Mouse (Mus musculus) C2C12 (cell line): Measurements from ENCODE around the gene Trpm8. TPM values are rescaled to one million over a fixed set of nuclear protein-coding genes. Genes with fewer than 3 reads are reported as not detected.
A peak's percentile ranks its signal among the peaks of the same experiment; 100 is the strongest.

Source experiments
- H3K27me3 ChIP-seq: one replicate; pipeline ENCODE4 v1.6.1; 2011; ENCODE audit not compliant: control insufficient read depth, insufficient read depth, insufficient read length
- H3K36me3 ChIP-seq: one replicate; pipeline ENCODE4 v1.6.1; 2011; ENCODE audit not compliant: control insufficient read depth, insufficient read depth
- H3K4me3 ChIP-seq: one replicate; pipeline ENCODE4 v1.5.1; 2011; ENCODE audit warnings: mild to moderate bottlenecking, control low read depth; ENCODE audit not compliant: poor library complexity, insufficient read depth, severe bottlenecking
- H3K79me2 ChIP-seq: one replicate; pipeline ENCODE4 v1.6.1; 2011; ENCODE audit not compliant: control insufficient read depth, insufficient read depth
- H3K79me3 ChIP-seq: one replicate; pipeline ENCODE4 v1.6.1; 2011; ENCODE audit warnings: low read depth, control low read depth
- H3ac ChIP-seq: one replicate; pipeline ENCODE3; 2011; ENCODE audit warnings: low read depth; ENCODE audit not compliant: control insufficient read depth, insufficient read length
- CEBPB ChIP-seq: IDR thresholded peaks from one replicate; pipeline ENCODE4 v1.6.1; 2011; ENCODE audit warnings: low read depth, mild to moderate bottlenecking, control low read depth, moderate library complexity
- CTCF ChIP-seq: IDR thresholded peaks from one replicate; pipeline ENCODE4 v1.5.1; 2011; ENCODE audit not compliant: control insufficient read depth, insufficient read depth, insufficient read length
- FOSL1 ChIP-seq: IDR thresholded peaks from one replicate; pipeline ENCODE4 v1.8.0; 2011; ENCODE audit warnings: mild to moderate bottlenecking, low read length; ENCODE audit not compliant: poor library complexity, insufficient read depth, severe bottlenecking
- MAX ChIP-seq: IDR thresholded peaks from one replicate; pipeline ENCODE4 v1.6.1; 2011; ENCODE audit warnings: mild to moderate bottlenecking, control low read depth
- MYOD1 ChIP-seq: IDR thresholded peaks from one replicate; pipeline ENCODE4 v1.6.1; 2011; ENCODE audit warnings: low read depth; ENCODE audit not compliant: control insufficient read depth, insufficient read length
- MYOG ChIP-seq: IDR thresholded peaks from one replicate; pipeline ENCODE4 v1.6.1; 2011; ENCODE audit not compliant: control insufficient read depth, insufficient read length; ENCODE audit errors: extremely low read depth
- USF1 ChIP-seq: IDR thresholded peaks from one replicate; pipeline ENCODE4 v1.6.1; 2011; ENCODE audit warnings: low read depth, mild to moderate bottlenecking, control low read depth, moderate library complexity
- long read RNA-seq, 2 experiments: library from polyadenylated mRNA; unstranded; transcript quantifications; one replicate each; pipeline ENCODE4 v2.0.0; 2019 to 2020
- polyA plus RNA-seq: library from polyadenylated mRNA; unstranded; fragments of >200 nt; fragmentation: generic; extraction: Trizol; gene quantifications from one replicate; pipeline ENCODE4 v1.2.1, GENCODE M21; 2012; ENCODE audit warnings: missing spikeins

Trpm8 gene
- 0.02 TPM for polyA plus RNA-seq
- long read RNA-seq, experiment 1, partial matches to known transcripts, result 0 of 1 reads
- long read RNA-seq, experiment 1, other reads (novel, unspliced or antisense), result 1 of 1 reads
- long read RNA-seq, experiment 2, result 0 reads

- peak within 1 kb of the TSS; percentile 48 for H3K4me3 ChIP-seq
- H3K27me3 ChIP-seq, result no peaks in the 10 kb centered on the region
- peaks cover 49% of the 10 kb centered on the region for H3K79me2 ChIP-seq
- H3K36me3 ChIP-seq, result peaks cover 38% of the 10 kb centered on the region
- H3ac ChIP-seq, result peak within 1 kb of the TSS; percentile 87
- TF ChIP-seq USF1, result no peak
- TF ChIP-seq MYOD1, result no peak
- peak; percentile 90 for TF ChIP-seq MAX
- peak; percentile 98 for TF ChIP-seq CTCF
- TF ChIP-seq MYOG, result no peak
- no peak for TF ChIP-seq FOSL1
- TF ChIP-seq CEBPB, result peak; percentile 94
- H3K79me3 ChIP-seq, result peaks cover 46% of the 10 kb centered on the region
Measured at GRCm38 (mm10) chr1:88277098-88277817, at the start of gene Trpm8, which contains the start of gene Hjurp. TSS of gene Trpm8 (plus strand) at chr1:88277661. TSS of gene Hjurp (minus strand) at chr1:88277633.

GRCm38 (mm10) chr1:88228121-88228520 is 49.3 kb upstream of the Trpm8 start:
- Histone ChIP-seq H3K27me3 (peaks cover 16% of the 10 kb centered on the region), H3K79me2 (no peaks in the 10 kb centered on the region), H3ac (no peak overlapping the region), H3K4me3 (no peak overlapping the region), H3K36me3 (no peaks in the 10 kb centered on the region), H3K79me3 (no peaks in the 10 kb centered on the region)
- TF ChIP-seq CEBPB (no peak), FOSL1 (no peak), USF1 (no peak), MYOG (no peak), MYOD1 (no peak), CTCF (no peak), MAX (no peak)

GRCm38 (mm10) chr1:88229566-88229965 is 47.9 kb upstream of the Trpm8 start:
- Histone ChIP-seq H3K79me3 (no peaks in the 10 kb centered on the region), H3K36me3 (no peaks in the 10 kb centered on the region), H3K4me3 (no peak overlapping the region), H3K27me3 (peaks cover 25% of the 10 kb centered on the region), H3ac (no peak overlapping the region), H3K79me2 (no peaks in the 10 kb centered on the region)
- TF ChIP-seq USF1 (no peak), FOSL1 (no peak), MYOD1 (no peak), CTCF (no peak), MAX (no peak), MYOG (no peak), CEBPB (no peak)

- Histone ChIP-seq H3K79me3 (no peaks in the 10 kb centered on the region), H3ac (no peak overlapping the region), H3K36me3 (no peaks in the 10 kb centered on the region), H3K79me2 (no peaks in the 10 kb centered on the region), H3K27me3 (peaks cover 29% of the 10 kb centered on the region), H3K4me3 (no peak overlapping the region)
- TF ChIP-seq CEBPB (no peak), MYOG (no peak), FOSL1 (no peak), CTCF (no peak), MYOD1 (no peak), MAX (no peak), USF1 (no peak)
Measured at GRCm38 (mm10) chr1:88229986-88230385, 47.5 kb upstream of the Trpm8 start.

DNA sequence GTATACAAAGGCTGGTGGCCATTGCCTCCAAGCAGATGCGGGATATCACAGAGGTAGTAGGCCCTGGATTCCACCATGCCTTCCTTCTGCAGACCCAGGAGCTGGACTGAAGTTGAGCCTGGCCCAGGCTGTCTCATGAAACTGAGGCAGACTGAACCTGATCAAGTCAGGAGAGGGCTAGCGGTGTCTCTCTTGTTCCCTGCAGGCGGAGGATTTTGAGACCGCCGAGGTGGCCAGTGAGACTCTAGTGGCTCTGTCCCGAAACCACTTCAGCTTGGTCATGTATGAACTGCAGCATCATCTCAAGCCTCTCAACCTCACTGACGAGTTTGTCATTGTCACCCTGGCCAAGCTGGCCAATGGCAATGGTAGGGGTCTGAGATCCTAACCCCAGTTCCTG is 47.0 kb upstream of the Trpm8 start:
- Histone ChIP-seq H3K4me3 (no peak overlapping the region), H3K36me3 (no peaks in the 10 kb centered on the region), H3K79me3 (no peaks in the 10 kb centered on the region), H3K79me2 (no peaks in the 10 kb centered on the region), H3K27me3 (peaks cover 33% of the 10 kb centered on the region), H3ac (no peak overlapping the region)
- no peak for TF ChIP-seq MYOG
